Mouse (Mus musculus) left cerebral cortex, postnatal 14 days (tissue): ENCODE results near the gene Zswim7. TPM values are rescaled to one million over a fixed set of nuclear protein-coding genes. Genes with fewer than 3 reads are reported as not detected.

Experiments used
- DNase-seq, 2 experiments: peaks; one replicate each; pipeline ENCODE4 v3.0.0; 2021 to 2022; ENCODE audit warnings: low spot score in 2 of 2, mixed read lengths in 1 of 2
- intact Hi-C: fragments of 180-260 bp; cut with DNase I; formaldehyde crosslinking; loops from one replicate; pipeline ENCODE4 v1.15.1; 2025
- total RNA-seq, 2 experiments: library from RNA; stranded (reverse); gene quantifications; 2 replicates each; pipeline ENCODE4 v1.2.3; 2021

Zswim7 gene
- total RNA-seq, 2 experiments from 2014 or later = 14.8 to 19.5 TPM

DNA sequence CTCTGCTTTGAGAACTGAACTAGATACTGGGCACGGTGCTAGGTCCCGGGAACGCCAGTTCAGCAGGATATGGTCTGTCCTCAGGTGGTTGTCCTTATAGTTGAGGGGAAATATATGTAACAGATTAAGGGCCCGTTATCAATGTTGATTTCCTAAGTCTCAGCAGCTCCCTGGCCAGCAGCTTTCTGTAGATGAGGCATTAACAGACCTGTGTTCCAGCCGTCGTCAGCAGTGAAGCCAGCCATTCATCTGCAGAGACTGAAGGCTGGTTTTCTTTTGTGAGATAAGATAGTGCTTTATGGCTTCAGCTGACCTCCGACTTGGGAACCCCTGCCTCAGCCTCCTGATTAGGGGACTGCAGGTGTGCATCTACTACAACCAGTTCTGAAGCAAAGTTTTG lies 17.2 kb downstream of the Zswim7 start:
- intact Hi-C loops = no loop called here
- no peak for DNase-seq

GRCm38 (mm10) chr11:62263599-62263998 lies 17.6 kb downstream of the Zswim7 start:
- peak; percentile 15 to 50 for DNase-seq
- intact Hi-C loops = no loop called here

DNA sequence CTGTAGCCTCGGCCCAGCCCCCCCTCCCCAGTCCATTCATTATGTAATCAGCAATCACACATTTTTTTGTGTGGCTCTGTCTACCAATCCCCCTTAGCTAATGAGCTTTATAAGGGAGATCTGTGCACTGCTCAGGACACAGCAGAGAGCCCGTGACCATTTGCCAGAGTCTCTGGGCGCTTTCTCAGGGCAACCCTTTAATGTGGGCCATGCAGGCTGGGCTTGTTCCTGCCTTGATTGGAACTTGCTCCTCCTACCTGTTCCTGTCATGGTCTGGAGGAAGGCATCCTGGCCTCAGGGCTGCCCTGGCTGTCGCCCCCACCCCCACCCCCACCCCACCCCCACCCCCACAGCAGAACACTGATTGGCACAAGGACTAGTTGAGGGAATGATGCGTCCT lies 22.0 kb downstream of the Zswim7 start:
- DNase-seq = no peak
- intact Hi-C loops = no loop called here

DNA sequence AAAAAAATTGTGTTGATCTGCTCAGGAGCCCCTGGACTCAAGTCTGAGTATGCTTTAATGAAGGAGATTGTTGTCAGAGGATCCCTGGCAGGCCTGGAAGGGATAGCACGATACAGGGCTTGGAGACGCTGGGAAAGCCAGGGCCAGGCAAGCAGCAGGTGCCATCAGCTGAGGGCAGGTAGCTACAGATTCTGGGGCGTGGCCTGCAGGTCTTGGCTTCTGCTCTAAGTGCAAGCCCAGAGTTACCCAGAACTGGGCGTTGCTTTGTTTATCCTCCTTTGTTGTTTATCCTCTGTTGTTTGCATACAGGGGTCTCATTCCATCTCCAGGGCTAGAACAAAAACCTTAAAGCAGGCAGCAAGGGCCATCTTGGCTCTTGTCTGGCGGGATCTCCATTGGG lies 27.8 kb downstream of the Zswim7 start:
- intact Hi-C loops = no loop called here
- DNase-seq = no peak

DNA sequence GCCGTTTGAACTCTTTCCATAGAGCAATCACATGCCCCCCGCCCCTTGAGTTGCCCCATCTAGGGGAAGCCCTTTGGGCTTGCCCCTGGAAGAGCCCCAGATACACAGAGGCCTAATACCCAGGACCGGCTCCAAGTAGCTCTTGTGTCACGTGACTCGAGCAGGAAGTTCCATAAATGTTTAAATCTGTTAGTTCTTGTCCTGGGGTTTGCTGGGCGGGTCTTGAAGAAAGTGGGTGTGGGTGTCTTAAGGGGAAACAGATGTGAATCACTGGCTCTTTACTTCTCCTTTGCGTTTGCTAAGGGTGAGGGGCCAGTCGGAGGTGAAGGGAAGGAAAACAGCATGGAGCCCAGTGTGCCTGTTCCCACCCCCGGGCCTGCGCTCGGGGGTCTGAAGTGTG lies 30.1 kb downstream of the Zswim7 start:
- intact Hi-C loops = no loop called here
- DNase-seq = no peak

GRCm38 (mm10) chr11:62249266-62250037 lies 31.7 kb downstream of the Zswim7 start:
- peak in 1 of 2 experiments; percentile 20 for DNase-seq
- intact Hi-C loops = no loop called here

DNA sequence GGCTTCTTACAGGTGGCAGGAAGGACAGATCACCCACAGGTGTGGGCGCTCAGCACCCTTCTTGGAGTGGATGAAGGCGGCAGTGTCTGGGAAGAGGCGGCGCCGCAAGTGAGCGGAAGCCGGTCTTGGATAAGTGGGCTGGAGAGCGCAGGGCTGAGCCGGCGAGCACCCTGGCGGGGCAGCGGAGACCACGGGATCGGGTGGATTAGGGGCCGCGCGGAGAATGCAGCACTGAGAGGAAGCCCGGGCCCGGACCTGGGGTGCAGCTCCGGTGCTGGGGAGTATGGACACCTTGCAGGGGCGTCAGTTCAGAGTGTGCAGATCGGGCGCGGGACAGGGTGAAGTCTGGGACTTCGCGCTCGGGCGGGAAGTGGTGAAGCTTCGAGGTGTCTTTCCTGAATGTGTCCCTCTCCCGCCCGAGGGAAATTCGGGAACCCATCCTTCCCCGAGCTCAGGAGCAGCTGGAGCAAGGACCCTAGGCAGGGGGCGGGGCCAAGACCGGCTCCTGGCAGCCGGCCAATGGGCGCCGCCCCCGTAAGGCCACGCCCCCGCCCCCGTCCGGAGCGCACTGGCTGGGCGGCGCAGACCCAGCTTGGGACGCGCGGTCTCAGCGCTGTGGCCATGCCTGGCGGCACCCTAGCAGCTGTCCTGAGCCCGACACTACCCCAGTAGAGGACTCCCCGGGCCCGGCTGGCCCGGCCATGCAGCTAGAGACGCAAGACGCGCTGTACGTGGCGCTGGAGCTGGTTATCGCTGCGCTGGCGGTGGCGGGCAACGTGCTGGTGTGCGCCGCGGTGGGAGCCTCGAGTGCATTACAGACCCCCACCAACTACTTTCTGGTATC lies 32.6 kb downstream of the Zswim7 start, which contains the start of gene Adora2b:
TSS of gene Adora2b (plus strand) at position 584 of the 844 bp plus-strand sequence.
- peak; percentile 27 to 41 for DNase-seq
- intact Hi-C loops = no loop called here

- intact Hi-C loops = no loop called here
- no peak for DNase-seq
Measured at GRCm38 (mm10) chr11:62247759-62248400, 33.3 kb downstream of the Zswim7 start.

DNA sequence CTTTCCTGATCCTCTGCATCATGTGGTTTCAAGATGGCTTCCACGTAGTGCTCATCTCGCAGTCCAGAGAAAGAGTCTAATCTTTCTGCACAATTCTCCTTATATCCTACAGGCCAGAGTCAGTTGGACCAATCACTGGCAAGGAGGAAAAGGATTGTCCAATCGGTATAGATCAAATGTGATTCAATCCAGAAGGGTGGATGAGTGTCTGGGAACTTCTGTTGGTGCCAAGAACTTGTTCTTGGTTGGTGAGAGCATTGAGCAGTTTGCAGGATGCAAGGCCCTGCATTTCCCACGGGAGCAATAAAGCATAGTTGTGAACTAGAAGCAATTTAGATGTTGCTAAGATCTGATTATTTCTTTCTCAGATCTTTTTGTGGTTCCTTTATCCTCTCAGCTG lies 36.7 kb downstream of the Zswim7 start:
- intact Hi-C loops = no loop called here
- no peak for DNase-seq

DNA sequence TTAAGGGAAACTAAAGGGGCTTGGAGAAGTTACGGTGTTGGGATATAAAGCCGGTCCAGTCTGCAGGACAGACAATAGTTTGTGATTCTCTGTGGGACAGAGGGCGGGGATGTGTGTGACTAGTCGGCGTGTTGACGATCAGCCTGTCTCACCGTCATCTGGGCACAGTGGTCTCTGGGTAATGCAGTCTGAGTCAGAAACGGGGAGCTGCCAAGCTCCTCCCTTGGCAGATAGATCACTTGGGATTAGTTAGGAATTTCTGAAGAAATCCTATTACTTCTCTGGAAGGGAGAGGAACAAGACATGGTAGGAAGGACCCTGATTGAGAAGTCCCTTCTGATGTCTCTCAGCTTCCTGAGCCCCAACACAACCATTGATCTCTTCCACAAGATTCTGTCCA lies 37.3 kb downstream of the Zswim7 start:
- no peak for DNase-seq

GRCm38 (mm10) chr11:62240631-62241261 lies 40.4 kb downstream of the Zswim7 start:
- no peak for DNase-seq
- intact Hi-C loops = no loop called here

More for the DNA sequence above, 37.3 kb downstream of the Zswim7 start:
- intact Hi-C loops = no loop called here

DNA sequence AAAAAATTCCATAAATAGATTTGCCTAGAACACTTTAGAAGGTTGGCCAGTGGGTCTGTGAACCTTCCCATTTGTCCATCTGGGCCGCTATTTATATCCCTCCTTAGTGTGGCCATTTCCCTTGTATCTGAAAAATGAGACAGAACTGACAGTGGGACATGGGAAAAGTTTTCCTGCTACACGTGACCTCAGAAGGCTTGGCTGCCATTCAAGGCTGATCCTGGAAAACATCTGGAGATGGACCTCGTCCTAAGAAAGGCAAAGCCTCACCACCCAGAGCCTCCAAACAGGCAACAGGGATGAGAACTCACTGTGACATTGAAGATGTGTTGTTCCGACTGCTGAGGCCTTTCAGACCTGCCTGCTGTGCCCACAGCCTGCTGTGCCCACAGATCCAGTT lies 56.4 kb downstream of the Zswim7 start:
- DNase-seq = no peak
- intact Hi-C loops = no loop called here

DNA sequence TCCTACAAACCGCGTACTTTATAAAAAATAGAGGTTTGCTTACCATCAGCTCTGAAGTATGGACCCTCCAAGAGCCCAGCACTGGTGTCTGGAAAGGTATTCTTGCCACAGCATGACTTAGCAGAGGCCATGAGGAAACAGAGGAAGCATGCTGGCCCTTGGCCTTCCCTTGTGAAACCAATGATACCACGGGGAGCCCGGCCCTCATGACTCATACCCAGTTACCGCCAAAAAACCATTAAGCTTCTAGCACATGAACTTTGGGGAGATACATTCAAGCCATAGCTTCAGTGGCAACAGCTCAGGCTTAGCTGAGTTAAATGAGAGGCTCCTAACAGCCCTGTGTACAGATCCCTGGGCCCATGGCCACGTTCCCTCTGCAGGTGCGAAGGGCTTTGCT lies 57.2 kb downstream of the Zswim7 start:
- intact Hi-C loops = no loop called here
- DNase-seq = no peak

- no peak for DNase-seq
- intact Hi-C loops = no loop called here
Measured at GRCm38 (mm10) chr11:62223416-62223815, 57.8 kb downstream of the Zswim7 start.

- DNase-seq = peak in 1 of 2 experiments; percentile 15
- intact Hi-C loops = no loop called here
Measured at GRCm38 (mm10) chr11:62220756-62221510, 60.2 kb downstream of the Zswim7 start.

- DNase-seq = no peak
- intact Hi-C loops = no loop called here
Measured at GRCm38 (mm10) chr11:62217751-62218150, 63.4 kb downstream of the Zswim7 start.
